ENCODE assay signal across 9 mouse cellular contexts in genomic region chrX:136742661-136743103, GRCm38 (mm10). TPM values are rescaled to one million over a fixed set of nuclear protein-coding genes. Genes with fewer than 3 reads are reported as not detected.
DNase-seq lines count a peak whose midpoint lies in the region; TF ChIP-seq lines count a peak whose summit lies in the region.
"Had no signal": no experiment of that assay in that cellular context is flagged by ENCODE, and none has a peak within 500 bp of the region (broad histone marks: within the 10 kb centered on the region; RNA-seq: fewer than 3 reads in every experiment).

No protein-coding gene starts in this region.

- peaks cover 0 to 3% of the 10 kb centered on the region in 2 experiments; a peak in 1 of 4 replicates for H3K4me1 ChIP-seq in CH12.LX (ENCODE audit: control insufficient read depth in 1 of 2, insufficient read depth in 2 of 2)
- peaks cover 5% of the 10 kb centered on the region for H3K4me1 ChIP-seq in bone marrow macrophage, adult 2 months (ENCODE audit: control insufficient read depth, insufficient read depth, low read length)
- no peaks in the 10 kb centered on the region for H3K4me1 ChIP-seq in lung, adult 2 months (ENCODE audit: control insufficient read depth, insufficient read depth, low read length)
- no peaks in the 10 kb centered on the region for H3K4me1 ChIP-seq in olfactory bulb, adult 2 months (ENCODE audit: control insufficient read depth, insufficient read depth, low read length)

- peak; percentile 56 for TF ChIP-seq RAD21 in CH12.LX (IDR thresholded peaks at IDR 0.05; ENCODE audit: low read depth, low read length)

- peak overlapping the region; percentile 58 to 85 (median 64) for H3K4me3 ChIP-seq in CH12.LX (replicated peaks in 1 of 3; ENCODE audit: low read depth in 2 of 3, low read length in 2 of 3, poor library complexity in 1 of 3)
- H3K4me3 ChIP-seq in bone marrow macrophage, adult 2 months (ENCODE audit: insufficient read depth, low read length): peak overlapping the region; percentile 94
- H3K4me3 ChIP-seq in lung, adult 2 months (replicated peaks; ENCODE audit: extremely low read depth, low read depth, low read length): peak overlapping the region; percentile 45
- H3K4me3 ChIP-seq in olfactory bulb, adult 2 months (ENCODE audit: insufficient read depth, low read depth, low read length): peak overlapping the region; percentile 60; the same call in 1 of the 2 replicates

- TF ChIP-seq POLR2A in CH12.LX (IDR thresholded peaks at IDR 0.05; ENCODE audit: low read depth, low read length): no peak
- no peak for TF ChIP-seq POLR2A in bone marrow macrophage, adult 2 months (IDR thresholded peaks at IDR 0.05; ENCODE audit: borderline replicate concordance, low read depth, low read length)
- TF ChIP-seq POLR2A in lung, adult 2 months (IDR thresholded peaks at IDR 0.05; ENCODE audit: borderline replicate concordance, extremely low read depth, low read depth, low read length): no peak
- TF ChIP-seq POLR2A in olfactory bulb, adult 2 months (IDR thresholded peaks at IDR 0.05; ENCODE audit: insufficient read depth, low read depth, low read length): no peak

- peaks cover 3 to 16% of the 10 kb centered on the region in 2 experiments for H3K36me3 ChIP-seq in CH12.LX (replicated peaks in 1 of 2; ENCODE audit: control insufficient read depth in 1 of 2, insufficient read depth in 1 of 2, low read length in 1 of 2)

- in situ Hi-C loops in CH12.LX (cut with MboI; ENCODE audit: low pct_ligation_motif_present, low pct_unique_long_range_greater_than_20kb, low sequenced_read_pairs): loop anchor here (10.0 to 25.0 kb wide), 2 partner anchors 118 to 270 kb away; no protein-coding TSS in a partner anchor

- no peaks in the 10 kb centered on the region for H3K27me3 ChIP-seq in CH12.LX (replicated peaks)

- peaks cover 22% of the 10 kb centered on the region for H3K79me2 ChIP-seq in CH12.LX (replicated peaks; ENCODE audit: control insufficient read depth, extremely low read depth, insufficient read depth, poor library complexity, severe bottlenecking)

- H3K9me3 ChIP-seq in CH12.LX (replicated peaks; ENCODE audit: low read length): no peaks in the 10 kb centered on the region

- peak overlapping the region; percentile 96; the same call in 1 of the 2 replicates for H3K27ac ChIP-seq in CH12.LX (ENCODE audit: insufficient read depth, low read depth)
- peak overlapping the region; percentile 99 for H3K27ac ChIP-seq in bone marrow macrophage, adult 2 months (ENCODE audit: insufficient read depth, low read depth, low read length)
- H3K27ac ChIP-seq in olfactory bulb, adult 2 months (ENCODE audit: insufficient read depth, low read depth, low read length): peak overlapping the region; percentile 91

- DNase-seq in CH12.LX (ENCODE audit: extremely low read depth): peak; percentile 71
- DNase-seq in fibroblast of lung, adult 2 months (ENCODE audit: low read depth): peak; percentile 37
- peak; percentile 70 to 76 for DNase-seq in heart, postnatal 10 days
- peak; percentile 62 for DNase-seq in large intestine, adult 2 months (ENCODE audit: low read depth, low spot score)
- DNase-seq in lung, adult 2 months: peak; percentile 33
- DNase-seq in thymus, postnatal 36 days: peak; percentile 29 to 31

- peak; percentile 28 to 65; a peak in 2 of 4 replicates for TF ChIP-seq CTCF in CH12.LX (conservative IDR thresholded peaks at IDR 0.05 in 1 of 2, IDR thresholded peaks at IDR 0.05 in 1 of 2; ENCODE audit: low read depth in 2 of 2, low read length in 2 of 2)
- no peak for TF ChIP-seq CTCF in bone marrow macrophage, adult 2 months (IDR thresholded peaks at IDR 0.05; ENCODE audit: low read depth, low read length)
- peak; percentile 27; the same call in 1 of the 2 replicates for TF ChIP-seq CTCF in lung, adult 2 months (IDR thresholded peaks at IDR 0.05; ENCODE audit: insufficient read depth, low read length)
- TF ChIP-seq CTCF in olfactory bulb, adult 2 months (IDR thresholded peaks at IDR 0.05; ENCODE audit: insufficient read depth, low read depth, low read length): no peak

- TF ChIP-seq EP300 in CH12.LX (IDR thresholded peaks at IDR 0.05; ENCODE audit: low read length): no peak

- H3K4me2 ChIP-seq in CH12.LX (ENCODE audit: insufficient read depth, low read depth, poor library complexity, severe bottlenecking): peak overlapping the region; percentile 75

- intact Hi-C loops in heart, postnatal 10 days (cut with DNase I): loop anchor here (2.0 to 5.0 kb wide), 2 partner anchors 78 to 275 kb away; no protein-coding TSS in a partner anchor

- dilution Hi-C loops in CH12.LX (cut with MboI; ENCODE audit: extremely low pct_ligation_motif_present, extremely low pct_unique_long_range_greater_than_20kb, low sequenced_read_pairs): no loop called here

- 23% methylated on average over 5 of the region's 5 CpGs for WGBS in large intestine, adult 2 months
- WGBS in lung, adult 2 months: 29% methylated on average over 5 of the region's 5 CpGs
- 16% methylated on average over 5 of the region's 5 CpGs for WGBS in olfactory bulb, adult 2 months

- H3K9ac ChIP-seq in CH12.LX (ENCODE audit: insufficient read depth, low read depth): peak overlapping the region; percentile 80

TF ChIP-seq in CH12.LX, 34 proteins besides CTCF, POLR2A, EP300 and RAD21:
- TF ChIP-seq SMC3 (IDR thresholded peaks at IDR 0.05; ENCODE audit: low read depth, low read length) (peak; percentile 17), ELF1 (IDR thresholded peaks at IDR 0.05; ENCODE audit: low read depth, low read length) (no peak), ZNF384 (IDR thresholded peaks at IDR 0.05; ENCODE audit: low read depth, low read length) (peak; percentile 74)

RNA-seq across cellular contexts. Expression of gene Morf4l2, which starts 0.8 kb away (rescaled TPM):
- total RNA-seq in CH12.LX (2012; rRNA removed): 189 and 254 TPM in 2 replicates
- 585 and 613 TPM in 2 replicates for total RNA-seq in CH12.LX (2014; rRNA removed)
- 358 and 445 TPM in 2 replicates for polyA plus RNA-seq in CH12.LX (2012; ENCODE audit: insufficient read length, low read depth)
- polyA plus RNA-seq in bone marrow macrophage, adult 2 months (2012; ENCODE audit: insufficient read depth, insufficient read length, missing spikeins): 185 TPM in 2 replicates
- total RNA-seq in heart, postnatal 10 days (2021): 100 to 1,000 TPM; 167 to 171 TPM
- polyA plus RNA-seq in large intestine, adult 2 months (2012; rRNA removed): 49.2 and 52.1 TPM in 2 replicates
- polyA plus RNA-seq in lung, adult 2 months (2012; rRNA removed): 24.2 and 43.0 TPM in 2 replicates
- 434 TPM in 1 of 2 replicates, not detected in the other for polyA plus RNA-seq in olfactory bulb, adult 2 months (2012; ENCODE audit: insufficient read depth, insufficient read length, low replicate concordance, missing spikeins)

RNA-seq across cellular contexts. Expression of gene Tceal1, which starts 34.9 kb away (rescaled TPM):
- 0.08 TPM in 2 replicates for total RNA-seq in CH12.LX (2012; rRNA removed)
- not detected in 2 replicates for total RNA-seq in CH12.LX (2014; rRNA removed)
- not detected in 2 replicates for polyA plus RNA-seq in CH12.LX (2012; ENCODE audit: insufficient read length, low read depth)
- 1.7 and 2.1 TPM in 2 replicates for polyA plus RNA-seq in bone marrow macrophage, adult 2 months (2012; ENCODE audit: insufficient read depth, insufficient read length, missing spikeins)
- total RNA-seq in heart, postnatal 10 days (2021): 1 to 10 TPM; 5.1 to 6.2 TPM
- polyA plus RNA-seq in large intestine, adult 2 months (2012; rRNA removed): 0.34 and 0.40 TPM in 2 replicates
- polyA plus RNA-seq in lung, adult 2 months (2012; rRNA removed): 1.0 and 2.2 TPM in 2 replicates
- polyA plus RNA-seq in olfactory bulb, adult 2 months (2012; ENCODE audit: insufficient read depth, insufficient read length, low replicate concordance, missing spikeins): not detected in 2 replicates

RNA-seq across cellular contexts. Expression of gene Glra4, which starts 37.3 kb away (rescaled TPM):
- not detected in 2 replicates for total RNA-seq in CH12.LX (2012; rRNA removed)
- not detected in 2 replicates for total RNA-seq in CH12.LX (2014; rRNA removed)
- not detected in 2 replicates for polyA plus RNA-seq in CH12.LX (2012; ENCODE audit: insufficient read length, low read depth)
- not detected in 2 replicates for polyA plus RNA-seq in bone marrow macrophage, adult 2 months (2012; ENCODE audit: insufficient read depth, insufficient read length, missing spikeins)
- total RNA-seq in heart, postnatal 10 days (2021): not detected
- polyA plus RNA-seq in large intestine, adult 2 months (2012; rRNA removed): not detected in 2 replicates
- polyA plus RNA-seq in lung, adult 2 months (2012; rRNA removed): not detected in 2 replicates
- polyA plus RNA-seq in olfactory bulb, adult 2 months (2012; ENCODE audit: insufficient read depth, insufficient read length, low replicate concordance, missing spikeins): not detected in 2 replicates
- total RNA-seq: gastrocnemius, postnatal 36 days had no signal

Comparison
In these comparisons a context has a peak if more than half of its experiments do, and no peak if none do; other contexts are left out.
1. Peak in every context shown above with its lines: DNase-seq, H3K4me3 ChIP-seq and H3K27ac ChIP-seq.
2. CTCF ChIP-seq: peak in CH12.LX (2 of 2) and lung, adult 2 months (single experiment); none in bone marrow macrophage, adult 2 months (single experiment) and olfactory bulb, adult 2 months (single experiment).